Mouse (Mus musculus) hindbrain, embryonic 16.5 days (tissue): Measurements from ENCODE around the gene Ints1. TPM values are rescaled to one million over a fixed set of nuclear protein-coding genes. Genes with fewer than 3 reads are reported as not detected.

ENCODE experiments used
- ATAC-seq: fragments of 200-750 bp; cut with Nextera tagmentation; 2 replicates; pipeline ENCODE4 v1.8.0; 2017; ENCODE audit warnings: moderate TSS enrichment, moderate library complexity
- H3K27ac ChIP-seq: fragments of 300-500 bp; sonication (generic); 2 replicates; pipeline ENCODE4 v1.5.1; 2014; ENCODE audit warnings: low read depth, mild to moderate bottlenecking, control low read depth, low read length, moderate library complexity
- H3K27me3 ChIP-seq: fragments of 300-500 bp; sonication (generic); replicated peaks from 2 replicates; pipeline ENCODE4 v1.6.1; 2014; ENCODE audit warnings: low read length; ENCODE audit not compliant: control insufficient read depth, insufficient read depth
- H3K36me3 ChIP-seq: fragments of 300-500 bp; sonication (generic); 2 replicates; pipeline ENCODE4 v1.6.1; 2014; ENCODE audit warnings: mild to moderate bottlenecking, low read length, moderate library complexity, mixed read lengths; ENCODE audit not compliant: control insufficient read depth, insufficient read depth
- H3K4me1 ChIP-seq: fragments of 300-500 bp; sonication (generic); 2 replicates; pipeline ENCODE4 v1.6.1; 2014; ENCODE audit warnings: low read depth, low read length; ENCODE audit not compliant: control insufficient read depth, insufficient read depth
- H3K4me2 ChIP-seq: fragments of 300-500 bp; sonication (generic); 2 replicates; pipeline ENCODE4 v1.6.1; 2014; ENCODE audit warnings: mild to moderate bottlenecking, low read length, control low read depth, moderate library complexity
- H3K4me3 ChIP-seq: fragments of 300-500 bp; sonication (generic); 2 replicates; pipeline ENCODE4 v1.5.1; 2014; ENCODE audit warnings: mild to moderate bottlenecking, low read length, control low read depth, moderate library complexity
- H3K9ac ChIP-seq: fragments of 300-500 bp; sonication (generic); 2 replicates; pipeline ENCODE4 v1.6.1; 2014; ENCODE audit warnings: low read depth, mild to moderate bottlenecking, control low read depth, low read length, moderate library complexity
- H3K9me3 ChIP-seq: fragments of 300-500 bp; sonication (generic); 2 replicates; pipeline ENCODE4 v1.6.1; 2014; ENCODE audit warnings: mild to moderate bottlenecking, low read length, moderate library complexity; ENCODE audit not compliant: control insufficient read depth
- WGBS: fragments of 180-500 bp; shearing (Covaris S2); extraction: QIAGEN DNeasy Blood & Tissue Kit; methylation state at CpG from one replicate; pipeline ENCODE4 v1.1.7; 2014; 5-methylcytosine and 5-hydroxymethylcytosine counted together
- polyA plus RNA-seq: library from polyadenylated mRNA; unstranded; fragments of >200 nt; fragmentation: Nextera tagmentation; extraction: Ambion mirVana; gene quantifications from 2 replicates; pipeline ENCODE4 v1.2.1, GENCODE M21; 2015

The Ints1 gene
- polyA plus RNA-seq, 1 experiment from 2014 or later: 27.1 TPM

- H3K4me1 ChIP-seq: no peaks in the 10 kb centered on the region
- H3K36me3 ChIP-seq: no peaks in the 10 kb centered on the region
- ATAC-seq: no peak
- H3K4me3 ChIP-seq: no peak overlapping the region
- no peak overlapping the region for H3K9ac ChIP-seq
- no peak overlapping the region for H3K4me2 ChIP-seq
- no peaks in the 10 kb centered on the region for H3K9me3 ChIP-seq
- WGBS: 56% methylated on average over 6 of the region's 6 CpGs
- no peak overlapping the region for H3K27ac ChIP-seq
- H3K27me3 ChIP-seq: peaks cover 12% of the 10 kb centered on the region
These were observed 40.5 kb upstream of the Ints1 start for GRCm38 (mm10) chr5:139815964-139816363.

GRCm38 (mm10) chr5:139813963-139814381 is 38.5 kb upstream of the Ints1 start:
- ATAC-seq: no peak
- WGBS: 9% methylated on average over 8 of the region's 13 CpGs
- no peaks in the 10 kb centered on the region for H3K36me3 ChIP-seq
- no peak overlapping the region for H3K4me3 ChIP-seq
- no peak overlapping the region for H3K9ac ChIP-seq
- no peaks in the 10 kb centered on the region for H3K9me3 ChIP-seq
- H3K27me3 ChIP-seq: peaks cover 12% of the 10 kb centered on the region
- H3K27ac ChIP-seq: no peak overlapping the region
- H3K4me2 ChIP-seq: no peak overlapping the region
- H3K4me1 ChIP-seq: no peaks in the 10 kb centered on the region

DNA sequence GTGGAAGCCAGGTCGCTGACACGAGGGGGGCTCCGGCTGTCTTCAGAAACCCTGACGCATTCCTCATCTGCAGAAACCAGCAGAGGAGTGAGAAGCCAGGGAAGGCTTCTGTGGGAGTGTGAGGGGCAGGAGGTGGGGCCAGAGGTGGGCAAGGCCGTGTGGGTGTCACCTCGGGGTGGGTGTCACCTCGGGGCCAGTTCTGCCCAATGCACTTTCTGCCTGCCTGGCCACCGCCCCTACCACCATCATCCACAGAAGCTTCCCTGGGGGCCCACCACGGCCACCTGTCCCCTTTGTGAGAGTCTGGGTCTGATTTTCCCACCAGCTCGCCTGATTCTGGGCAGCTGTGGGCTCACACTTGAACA is 37.6 kb upstream of the Ints1 start:
- no peak for ATAC-seq
- H3K4me2 ChIP-seq: no peak overlapping the region
- no peaks in the 10 kb centered on the region for H3K36me3 ChIP-seq
- no peak overlapping the region for H3K4me3 ChIP-seq
- no peaks in the 10 kb centered on the region for H3K4me1 ChIP-seq
- no peaks in the 10 kb centered on the region for H3K9me3 ChIP-seq
- H3K9ac ChIP-seq: no peak overlapping the region
- H3K27ac ChIP-seq: no peak overlapping the region
- 37% methylated on average over 10 of the region's 10 CpGs for WGBS
- peaks cover 12% of the 10 kb centered on the region for H3K27me3 ChIP-seq

- Histone ChIP-seq H3K9ac (no peak overlapping the region), H3K27me3 (peaks cover 12% of the 10 kb centered on the region), H3K9me3 (no peaks in the 10 kb centered on the region), H3K27ac (no peak overlapping the region), H3K4me1 (no peaks in the 10 kb centered on the region), H3K4me3 (no peak overlapping the region), H3K4me2 (no peak overlapping the region), H3K36me3 (no peaks in the 10 kb centered on the region)
- WGBS: 67% methylated on average over 20 of the region's 20 CpGs
- ATAC-seq: no peak
These were observed 37.1 kb upstream of the Ints1 start for GRCm38 (mm10) chr5:139812398-139813125.

DNA sequence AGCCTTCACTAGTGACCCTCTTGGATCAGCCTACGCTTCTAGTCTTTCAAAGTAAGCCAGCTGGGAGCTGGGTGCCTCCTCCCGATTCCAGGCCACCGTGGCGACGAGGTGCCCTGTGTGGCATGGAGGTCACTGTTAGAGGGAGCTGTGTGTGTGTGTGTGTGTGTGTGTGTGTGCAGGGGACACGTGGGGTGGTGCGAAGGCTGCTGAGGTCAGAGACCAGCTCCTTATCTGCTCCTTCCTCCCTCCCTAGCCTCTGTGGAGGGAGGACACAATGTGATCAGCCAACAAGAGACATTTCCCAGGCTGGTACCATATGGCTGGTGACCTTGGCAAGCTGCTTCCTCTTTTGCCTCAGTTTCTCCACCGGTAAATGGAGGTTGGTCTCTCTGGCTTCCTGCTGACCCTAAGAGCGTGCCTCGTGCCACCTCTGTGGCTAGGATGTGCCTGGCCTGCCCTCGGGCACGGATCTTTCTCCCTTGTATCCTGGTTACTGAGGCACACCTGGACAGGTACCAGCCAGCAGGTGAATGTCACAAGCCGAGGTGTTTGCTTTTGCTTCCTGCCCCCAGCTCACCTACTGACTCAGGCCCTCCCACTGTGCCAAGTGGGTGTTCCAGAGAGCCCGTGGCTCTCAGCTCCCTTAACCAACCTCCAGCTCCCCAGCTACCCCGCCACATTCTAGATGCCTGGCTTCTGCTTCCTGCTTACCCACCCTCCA is 36.4 kb upstream of the Ints1 start:
- peaks cover 12% of the 10 kb centered on the region for H3K27me3 ChIP-seq
- WGBS: 76% methylated on average over 15 of the region's 15 CpGs

GRCm38 (mm10) chr5:139809397-139809796 is 33.9 kb upstream of the Ints1 start:
- H3K36me3 ChIP-seq: no peaks in the 10 kb centered on the region
- H3K4me2 ChIP-seq: no peak overlapping the region
- WGBS: 61% methylated on average over 4 of the region's 4 CpGs
- H3K9ac ChIP-seq: no peak overlapping the region
- no peaks in the 10 kb centered on the region for H3K9me3 ChIP-seq
- H3K4me1 ChIP-seq: no peaks in the 10 kb centered on the region
- H3K4me3 ChIP-seq: no peak overlapping the region
- ATAC-seq: no peak
- no peak overlapping the region for H3K27ac ChIP-seq
- peaks cover 10% of the 10 kb centered on the region for H3K27me3 ChIP-seq

More for the DNA sequence above, 36.4 kb upstream of the Ints1 start:
- H3K9ac ChIP-seq: no peak overlapping the region
- no peaks in the 10 kb centered on the region for H3K4me1 ChIP-seq
- H3K36me3 ChIP-seq: no peaks in the 10 kb centered on the region
- H3K9me3 ChIP-seq: no peaks in the 10 kb centered on the region
- H3K27ac ChIP-seq: no peak overlapping the region
- H3K4me2 ChIP-seq: no peak overlapping the region
- H3K4me3 ChIP-seq: no peak overlapping the region
- no peak for ATAC-seq

- Histone ChIP-seq H3K4me1 (peaks cover 4% of the 10 kb centered on the region; the same call in 1 of the 2 replicates), H3K9ac (no peak overlapping the region), H3K4me3 (no peak overlapping the region), H3K4me2 (no peak overlapping the region), H3K27ac (no peak overlapping the region), H3K36me3 (0 out of 2 replicates have a peak, but pooled peaks cover 2% of the 10 kb centered on the region), H3K27me3 (no peaks in the 10 kb centered on the region), H3K9me3 (no peaks in the 10 kb centered on the region)
- WGBS: 95% methylated on average over 8 of the region's 8 CpGs
- no peak for ATAC-seq
These were observed 30.4 kb upstream of the Ints1 start for GRCm38 (mm10) chr5:139805924-139806323.

GRCm38 (mm10) chr5:139804573-139805111 is 29.2 kb upstream of the Ints1 start:
- peaks cover 10% of the 10 kb centered on the region for H3K36me3 ChIP-seq
- H3K4me2 ChIP-seq: no peak overlapping the region
- WGBS: 91% methylated on average over 11 of the region's 11 CpGs
- H3K27me3 ChIP-seq: no peaks in the 10 kb centered on the region
- no peak overlapping the region for H3K9ac ChIP-seq
- ATAC-seq: no peak
- no peaks in the 10 kb centered on the region for H3K9me3 ChIP-seq
- peaks cover 4% of the 10 kb centered on the region; the same call in 1 of the 2 replicates for H3K4me1 ChIP-seq
- H3K4me3 ChIP-seq: no peak overlapping the region
- no peak overlapping the region for H3K27ac ChIP-seq

GRCm38 (mm10) chr5:139804107-139804551 is 28.7 kb upstream of the Ints1 start:
- peaks cover 7% of the 10 kb centered on the region for H3K4me1 ChIP-seq
- ATAC-seq: no peak
- H3K36me3 ChIP-seq: peaks cover 10% of the 10 kb centered on the region
- 5% methylated on average over 6 of the region's 6 CpGs for WGBS
- no peaks in the 10 kb centered on the region for H3K9me3 ChIP-seq
- no peaks in the 10 kb centered on the region for H3K27me3 ChIP-seq
- no peak overlapping the region for H3K9ac ChIP-seq
- H3K4me3 ChIP-seq: no peak overlapping the region
- H3K27ac ChIP-seq: no peak overlapping the region
- no peak overlapping the region for H3K4me2 ChIP-seq
